Mouse (Mus musculus): ENCODE measurements around the gene Kcnn3.

GRCm38 (mm10) chr3:89592809-89593208 lies 72.8 kb downstream of the Kcnn3 start:
- TF ChIP-seq CTCF (IDR thresholded peaks at IDR 0.05; ENCODE audit: extremely low read depth, insufficient read depth, low read length) (no peak), POLR2A (IDR thresholded peaks at IDR 0.05; ENCODE audit: extremely low read depth, insufficient read depth, low read length) (no peak)
